Mouse (Mus musculus) ovary, adult 10 weeks (tissue): ENCODE measurements around the gene Zfp454. TPM values are rescaled to one million over a fixed set of nuclear protein-coding genes. Genes with fewer than 3 reads are reported as not detected.

ENCODE experiments used
- polyA plus RNA-seq: library from polyadenylated mRNA; stranded (reverse); fragments of 350-450 nt; fragmentation: Illumina TruSeq; extraction: RNeasy Lipid Tissue Mini Kit (QIAGEN cat#74804); gene quantifications from one replicate; pipeline ENCODE4 v1.2.3, GENCODE M21; 2014

Zfp454 gene
- polyA plus RNA-seq: 6.3 TPM

GRCm38 (mm10) chr11:50887390-50888128 is at the start of gene Zfp454:
Zfp454 (minus strand) TSS chr11:50887651.

GRCm38 (mm10) chr11:50931451-50931866 is 44.0 kb upstream of the Zfp454 start, which contains the start of gene Zfp354b:
Zfp354b (minus strand) TSS chr11:50931633.

GRCm38 (mm10) chr11:50915671-50916320 is 28.3 kb upstream of the Zfp454 start, which contains the start of gene Zfp2:
Zfp2 (minus strand) TSS chr11:50916165.

GRCm38 (mm10) chr11:50850177-50850735 is 37.2 kb downstream of the Zfp454 start, which contains the start of gene Grm6:
Grm6 (plus strand) TSS chr11:50850685.

GRCm38 (mm10) chr11:50841023-50841735 is 46.3 kb downstream of the Zfp454 start, which contains the start of gene Zfp879:
Zfp879 (minus strand) TSS chr11:50841552.

GRCm38 (mm10) chr11:50827010-50827953 is 60.2 kb downstream of the Zfp454 start, which contains the start of gene Zfp354c:
Zfp354c (minus strand) TSS chr11:50827724.

Other genes with a start within 250 kb of the Zfp454 start
- gene Zfp354c, start 59.9 kb downstream of the Zfp454 start, polyA plus RNA-seq: 49.8 TPM
- gene Zfp879, start 46.1 kb downstream of the Zfp454 start, polyA plus RNA-seq: 1.9 TPM
- not detected for gene Grm6, start 37.0 kb downstream of the Zfp454 start, polyA plus RNA-seq
- gene Zfp2, start 28.5 kb upstream of the Zfp454 start, polyA plus RNA-seq: 35.4 TPM
- 8.4 TPM for gene Zfp354b, start 44.0 kb upstream of the Zfp454 start, polyA plus RNA-seq
- not detected for gene 4933414I15Rik, start 56.1 kb upstream of the Zfp454 start, polyA plus RNA-seq
- gene Prop1, start 66.1 kb upstream of the Zfp454 start, polyA plus RNA-seq: not detected
- not detected for gene Olfr1378, start 78.9 kb upstream of the Zfp454 start, polyA plus RNA-seq
- not detected for gene Olfr1377, start 94.3 kb upstream of the Zfp454 start, polyA plus RNA-seq
- not detected for gene Olfr51, start 115.9 kb upstream of the Zfp454 start, polyA plus RNA-seq
- gene Olfr54, start 126.6 kb upstream of the Zfp454 start, polyA plus RNA-seq: not detected
- gene Olfr1375, start 160.5 kb upstream of the Zfp454 start, polyA plus RNA-seq: not detected
- 24.9 TPM for gene Zfp354a, start 171.6 kb upstream of the Zfp454 start, polyA plus RNA-seq